Mouse (Mus musculus) embryo, embryonic 11.5 days (tissue): ENCODE measurements around the gene Map3k5.
"Not testable (repeated sequence)": the region's sequence is repeated elsewhere in the genome, so short reads cannot be mapped to it uniquely, and the experiment has no call there.

ENCODE experiments used
- DNase-seq: peaks from one replicate; pipeline ENCODE4 v3.0.0-alpha.2; 2012; ENCODE audit warnings: low read depth, low spot score

Map3k5 gene

DNA sequence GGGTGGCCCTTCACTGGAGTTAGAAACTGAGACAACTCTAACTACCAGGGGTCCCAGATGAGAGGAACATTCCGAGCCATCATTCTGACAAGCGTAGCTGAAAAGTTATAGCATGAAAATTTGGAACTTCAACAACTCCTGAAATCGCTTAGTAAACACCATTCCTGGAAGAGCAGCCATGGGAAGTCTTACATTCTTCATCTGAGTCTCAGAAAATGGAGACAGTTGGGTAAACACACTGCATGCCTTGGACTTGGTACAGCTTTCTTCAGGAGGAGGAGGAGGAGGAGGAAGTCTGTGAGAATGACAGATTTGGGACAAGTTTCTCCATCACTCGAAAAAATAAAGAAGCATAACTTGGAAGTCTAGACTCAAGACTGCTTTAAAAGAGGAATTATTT lies 29.8 kb downstream of the Map3k5 start:
- DNase-seq: no peak

DNA sequence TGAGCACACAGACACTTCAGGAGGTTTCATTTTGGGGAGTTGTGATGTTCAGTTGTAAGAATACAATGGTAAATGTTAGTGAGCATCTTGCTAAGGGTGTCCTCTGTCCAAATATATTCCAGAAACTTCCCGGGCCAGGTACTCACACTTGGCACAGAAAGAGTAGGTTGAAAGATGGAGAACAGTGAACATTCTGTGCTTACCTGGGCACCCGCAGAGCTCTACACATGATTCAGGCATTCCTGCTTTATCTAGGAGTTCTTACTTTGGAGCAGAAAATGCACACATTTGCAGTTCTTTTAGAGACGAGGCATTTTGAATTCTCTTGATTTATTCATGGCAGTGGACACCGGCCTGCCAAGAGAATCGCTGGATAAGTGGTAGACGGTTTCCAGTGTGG lies 32.3 kb downstream of the Map3k5 start:
- no peak for DNase-seq

- no peak for DNase-seq
Observed at GRCm38 (mm10) chr10:19968445-19968844, 34.2 kb downstream of the Map3k5 start.

DNA sequence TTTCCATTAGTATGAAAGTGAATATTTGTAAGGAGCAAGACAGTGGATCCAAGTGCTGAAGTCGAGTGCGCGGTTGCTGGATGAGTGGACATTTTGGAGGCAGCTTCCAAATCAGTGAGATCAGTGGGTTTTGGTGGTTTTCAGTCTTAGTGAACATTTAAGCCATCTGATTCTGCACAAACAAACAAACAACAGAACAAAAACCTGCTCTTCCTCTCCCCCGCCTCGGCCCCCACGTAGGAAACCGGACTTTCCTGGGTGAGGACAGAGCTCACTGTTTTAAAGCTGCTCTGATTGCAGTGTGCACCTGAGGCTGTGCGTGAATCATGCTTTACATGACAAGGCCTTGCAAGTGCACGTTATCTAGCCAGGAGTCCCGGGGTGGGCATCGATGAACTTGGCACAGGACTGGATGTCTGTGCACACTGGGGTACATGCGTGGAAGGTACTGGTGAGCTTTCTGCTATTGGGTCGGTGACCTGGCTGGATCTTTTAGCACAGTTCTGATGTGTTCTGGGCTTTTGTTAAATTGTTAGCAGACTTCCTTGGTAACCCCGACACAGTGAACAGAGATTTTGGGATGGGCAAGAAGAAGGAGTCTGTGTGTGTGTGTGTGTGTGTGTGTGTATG lies 35.7 kb downstream of the Map3k5 start:
- DNase-seq: no peak

DNA sequence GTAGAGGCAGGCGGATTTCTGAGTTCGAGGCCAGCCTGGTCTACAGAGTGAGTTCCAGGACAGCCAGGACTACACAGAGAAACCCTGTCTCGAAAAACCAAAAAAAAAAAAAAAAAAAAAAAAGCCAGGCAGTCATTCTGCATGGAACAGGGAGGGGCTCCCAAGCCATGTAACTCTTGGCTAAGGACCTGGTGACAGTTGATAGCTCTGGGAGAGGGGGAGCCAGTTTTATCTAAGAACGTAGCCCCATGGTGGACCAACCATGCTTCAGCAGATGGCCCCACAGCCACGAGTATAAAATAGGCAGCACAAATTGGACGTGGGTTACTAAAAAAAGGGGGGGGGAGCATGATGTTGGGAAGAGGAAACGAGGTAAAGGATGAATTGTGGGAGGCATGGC lies 37.2 kb downstream of the Map3k5 start:
- DNase-seq: not testable (repeated sequence)

DNA sequence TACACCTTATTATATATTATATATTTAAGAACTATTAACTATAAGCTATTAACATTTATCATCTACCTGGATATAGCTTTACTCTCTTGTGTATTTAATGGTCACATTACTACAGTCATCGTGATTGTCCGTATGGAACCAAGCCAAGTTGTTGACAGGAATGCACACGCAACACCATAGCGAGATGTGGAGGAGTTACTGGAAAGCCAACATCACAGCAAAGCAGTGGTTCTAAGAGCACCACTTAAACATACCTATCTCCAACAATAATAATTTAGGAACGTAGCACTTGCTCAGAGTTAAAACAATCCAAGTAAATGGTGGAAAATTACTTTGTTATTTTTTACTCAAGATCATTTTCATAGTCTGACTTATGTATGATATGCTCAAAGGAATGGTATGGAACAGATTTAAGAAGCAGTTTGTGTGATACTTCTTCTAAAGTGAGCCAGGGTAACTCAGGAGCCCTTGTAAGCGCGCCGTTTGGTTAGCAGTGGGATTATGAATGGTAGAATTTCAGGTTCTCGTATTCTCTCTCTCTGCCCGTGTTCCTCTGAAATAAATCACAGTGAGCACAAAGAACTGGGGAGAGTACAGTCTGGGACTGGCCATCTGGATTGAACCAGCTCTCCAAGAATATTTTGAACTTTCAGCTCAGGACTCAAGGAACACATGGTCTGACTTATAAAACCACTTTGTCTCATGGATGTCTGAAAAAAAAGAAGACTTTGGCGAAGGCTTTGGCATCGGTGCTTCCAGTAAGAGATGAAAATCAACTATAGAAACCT lies 39.2 kb downstream of the Map3k5 start:
- DNase-seq: no peak

GRCm38 (mm10) chr10:19977557-19977956 lies 43.3 kb downstream of the Map3k5 start:
- no peak for DNase-seq

- no peak for DNase-seq
Observed at GRCm38 (mm10) chr10:19978662-19979199, 44.5 kb downstream of the Map3k5 start.

DNA sequence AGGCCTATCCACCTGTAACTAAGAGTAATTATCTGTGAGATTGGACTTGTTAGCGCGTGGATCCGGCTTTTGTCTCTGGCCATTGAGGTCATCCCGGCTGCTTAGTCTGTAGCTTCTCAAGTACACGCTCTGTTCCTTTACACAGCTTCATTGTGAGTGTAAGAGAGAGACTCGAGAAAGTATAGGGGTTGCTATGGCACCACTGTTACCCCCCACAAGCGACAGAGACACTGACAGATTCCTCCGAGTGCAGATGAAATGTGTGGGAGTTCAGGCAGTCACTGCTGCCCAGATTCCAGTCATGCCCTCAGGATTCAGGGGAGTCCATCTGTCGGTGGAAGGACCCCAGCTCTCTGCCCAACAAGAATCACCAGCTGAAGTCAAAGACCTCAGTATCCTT lies 53.5 kb downstream of the Map3k5 start:
- DNase-seq: no peak

GRCm38 (mm10) chr10:19989986-19990385 lies 55.7 kb downstream of the Map3k5 start:
- DNase-seq: no peak

DNA sequence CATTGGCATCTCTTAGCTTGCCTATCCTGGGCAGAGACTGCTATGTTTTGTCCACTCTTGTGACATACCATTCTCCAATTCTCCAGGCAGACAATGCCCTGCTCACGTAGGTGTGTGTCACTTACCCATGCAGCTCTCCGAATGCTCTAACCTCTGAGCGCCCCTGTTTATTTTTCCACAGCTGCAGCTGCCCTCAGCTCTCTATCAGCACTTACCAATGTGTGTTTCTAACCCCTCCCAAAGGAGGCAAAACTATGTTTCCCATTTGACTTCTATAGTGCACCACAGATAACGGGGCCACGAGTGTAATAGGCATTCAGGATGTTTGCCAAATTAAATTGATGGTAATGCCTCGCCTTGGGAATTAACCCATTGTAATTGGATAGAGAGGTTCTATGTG lies 56.4 kb downstream of the Map3k5 start:
- no peak for DNase-seq

GRCm38 (mm10) chr10:19991237-19991865 lies 57.1 kb downstream of the Map3k5 start:
- no peak for DNase-seq

DNA sequence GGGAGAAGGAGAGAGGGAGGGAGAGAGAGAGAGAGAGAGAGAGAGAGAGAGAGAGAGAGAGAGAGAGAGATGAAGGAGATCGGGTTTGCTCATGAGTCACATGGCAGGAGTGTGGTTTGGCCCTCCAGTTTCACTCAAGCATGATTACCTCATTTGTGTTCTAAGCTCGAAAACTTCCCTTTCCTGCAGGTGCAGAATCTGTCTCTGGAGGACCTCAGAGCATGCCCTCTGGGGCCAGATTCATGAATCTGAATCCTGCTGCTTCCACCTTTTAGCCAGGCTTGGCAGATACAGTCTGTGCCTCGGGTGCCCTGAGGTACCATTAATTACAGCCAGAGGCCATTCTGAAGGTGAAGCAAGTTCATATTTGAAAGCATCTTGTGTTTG lies 57.6 kb downstream of the Map3k5 start:
- no peak for DNase-seq

DNA sequence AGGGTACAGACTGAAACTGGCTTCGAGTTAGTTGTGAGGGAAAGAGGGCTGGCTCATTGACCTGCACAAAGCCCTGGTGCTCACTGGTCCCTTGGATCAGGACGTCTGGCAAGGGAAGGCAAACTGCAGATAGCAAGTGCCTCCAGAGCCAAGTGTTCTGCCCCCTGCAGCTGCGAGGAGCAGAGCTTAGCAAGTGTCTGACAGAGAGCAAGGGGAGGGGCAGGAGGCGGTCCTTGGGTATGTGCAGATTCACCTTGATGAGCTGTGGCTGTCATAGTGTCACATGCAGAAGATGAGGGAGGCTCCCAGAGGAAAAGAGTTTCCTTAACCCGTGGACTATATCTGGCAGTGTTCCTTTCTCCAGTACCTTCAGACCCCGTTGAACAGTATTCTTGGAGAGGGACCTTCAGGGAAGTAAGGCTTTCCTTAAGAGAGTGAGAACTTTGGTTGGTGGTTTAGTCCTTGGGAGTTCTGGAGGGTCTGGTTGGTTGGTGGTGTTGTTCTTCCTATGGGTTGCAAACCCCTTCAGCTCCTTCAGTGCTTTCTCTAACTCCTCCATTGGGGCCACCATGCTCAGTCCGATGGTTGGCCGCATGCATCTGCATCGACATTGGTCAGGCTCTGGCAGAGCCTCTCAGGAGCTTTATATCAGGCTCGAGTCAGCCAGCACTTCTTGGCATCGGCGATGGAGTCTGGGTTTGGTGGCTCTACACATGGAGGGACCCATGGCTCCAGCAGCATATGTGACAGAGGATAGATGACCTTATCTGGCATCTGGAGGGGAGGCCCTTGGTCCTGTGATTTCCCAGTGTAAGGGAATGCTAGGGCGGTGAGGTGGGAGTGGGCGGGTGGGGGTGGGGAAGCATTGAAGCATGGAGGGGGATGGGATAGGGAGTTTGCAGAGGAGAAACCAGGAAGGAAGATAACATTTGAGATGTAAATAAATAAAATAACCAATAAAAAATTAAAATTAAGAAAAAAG lies 60.5 kb downstream of the Map3k5 start:
- no peak for DNase-seq

DNA sequence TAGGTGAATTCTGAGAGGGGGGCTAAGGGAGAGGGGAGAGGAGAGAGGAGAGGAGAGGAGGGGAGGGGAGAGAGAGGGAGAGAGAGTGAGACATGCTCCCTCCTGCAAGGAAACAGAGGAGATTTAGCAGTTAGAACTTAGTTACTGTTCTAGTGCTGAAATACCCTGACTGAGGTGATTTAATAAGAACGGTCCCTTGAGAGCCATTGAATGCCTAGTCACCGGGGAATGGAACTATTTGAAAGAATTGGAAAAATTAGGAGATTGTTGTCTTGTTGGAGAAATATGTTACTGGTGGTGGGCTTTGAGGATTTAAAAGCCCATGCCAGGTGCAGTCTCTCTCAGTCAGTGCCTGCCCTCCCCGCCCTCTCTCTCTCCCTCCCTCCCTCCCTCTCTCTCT lies 61.9 kb downstream of the Map3k5 start:
- DNase-seq: no peak

GRCm38 (mm10) chr10:19999703-20000407 lies 65.6 kb downstream of the Map3k5 start:
- no peak for DNase-seq

DNA sequence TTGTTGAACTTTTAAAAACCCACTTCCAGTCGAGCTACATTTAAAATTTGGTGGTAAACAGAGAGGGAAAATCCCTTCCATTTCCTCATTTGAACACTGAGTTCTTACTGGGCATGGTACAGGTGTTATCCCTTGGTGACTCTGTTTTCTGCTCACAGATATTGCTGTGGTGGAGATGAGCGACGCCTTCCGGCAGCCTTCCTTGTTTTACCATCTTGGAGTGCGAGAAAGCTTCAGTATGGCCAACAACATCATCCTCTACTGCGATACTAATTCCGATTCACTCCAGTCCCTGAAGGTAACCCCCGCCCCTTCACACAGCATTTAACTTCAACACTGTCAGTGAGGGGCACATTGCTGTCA lies 66.1 kb downstream of the Map3k5 start:
- DNase-seq: no peak

DNA sequence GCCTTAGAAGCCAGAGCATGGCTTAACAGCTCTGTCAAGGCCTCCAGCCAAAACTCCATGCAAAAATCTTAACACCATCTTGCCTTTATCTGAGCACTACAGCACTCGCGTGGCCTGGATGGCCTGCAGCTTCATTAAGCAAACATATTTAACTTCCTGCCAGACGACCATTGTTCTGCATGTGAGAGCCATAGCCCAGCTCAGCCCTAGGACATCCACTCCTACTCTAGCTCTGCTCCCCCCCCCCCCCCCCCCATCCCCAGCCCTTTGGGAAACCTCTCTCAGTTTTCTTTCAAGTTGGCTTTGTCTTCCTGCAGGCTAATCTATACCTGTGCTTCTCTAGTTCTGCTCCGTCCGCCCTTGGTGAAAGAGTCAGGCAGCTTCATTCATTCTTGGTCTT lies 67.7 kb downstream of the Map3k5 start:
- no peak for DNase-seq

DNA sequence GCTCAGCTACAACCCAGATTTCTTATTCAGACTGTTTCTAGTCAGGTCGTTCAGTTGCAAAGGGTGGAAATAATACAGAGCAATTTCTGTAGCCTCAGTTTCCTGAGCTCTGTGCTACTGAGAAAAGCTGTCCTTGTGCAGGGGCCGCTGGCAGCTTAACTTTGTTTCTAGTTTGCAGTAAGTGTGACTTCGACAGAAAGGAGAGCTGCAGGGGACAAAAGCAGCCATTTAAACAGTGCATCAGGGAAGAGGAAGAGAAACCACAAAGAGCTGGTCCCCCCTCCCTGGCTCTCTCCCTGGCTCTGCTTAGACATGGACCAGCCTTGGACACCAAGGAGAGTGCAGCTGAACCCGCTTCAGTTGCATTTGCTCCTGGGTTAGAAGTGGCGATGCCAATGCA lies 68.7 kb downstream of the Map3k5 start:
- DNase-seq: no peak

GRCm38 (mm10) chr10:20004786-20005185 lies 70.5 kb downstream of the Map3k5 start:
- no peak for DNase-seq

DNA sequence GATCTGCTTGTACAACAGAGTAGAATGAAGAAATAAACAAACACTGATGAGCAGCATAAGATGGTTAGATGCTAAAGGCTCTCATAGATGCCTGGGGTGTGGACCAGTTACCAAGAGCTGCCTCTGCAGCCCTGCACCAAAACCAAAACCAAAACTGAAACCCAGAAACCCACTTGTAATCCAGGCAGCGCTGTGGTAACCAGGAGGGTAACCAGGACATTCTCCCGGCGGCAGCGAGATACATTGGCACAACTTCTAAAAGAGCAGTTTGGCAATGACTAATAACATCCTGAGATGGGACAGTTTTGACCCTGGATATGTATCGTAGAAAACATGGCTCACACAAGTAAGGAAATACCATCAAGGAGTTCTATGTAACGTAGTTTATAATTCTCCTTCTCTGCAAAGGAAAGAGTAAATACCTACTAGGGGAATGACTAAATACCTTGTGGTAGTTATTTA lies 71.2 kb downstream of the Map3k5 start:
- no peak for DNase-seq
